Mouse (Mus musculus): ENCODE measurements at regions not wholly inside any gene's neighbourhood (a gene's known extent, or its start where the extent isn't known, plus 50 kb on each side); places are given as distances from the start of the nearest gene placed in this dataset.

GRCm38 (mm10) chr15:51104362-51104761, 2780.3 kb upstream of the Gm7489 start:
- no peak for TF ChIP-seq CTCF (IDR thresholded peaks at IDR 0.05; ENCODE audit: control insufficient read depth, insufficient read depth, low read length)
- TF ChIP-seq POLR2A (IDR thresholded peaks at IDR 0.05; ENCODE audit: borderline replicate concordance, control insufficient read depth, low read depth, low read length), result no peak

Data from bone marrow, adult 2 months (tissue).